Mouse (Mus musculus) forebrain, postnatal 0 days (tissue): ENCODE results near the gene Tacc2. TPM values are rescaled to one million over a fixed set of nuclear protein-coding genes. Genes with fewer than 3 reads are reported as not detected.

Experiments
- ATAC-seq: fragments of 200-750 bp; cut with Nextera tagmentation; 2 replicates; pipeline ENCODE4 v1.8.0; 2017; ENCODE audit warnings: mild to moderate bottlenecking, moderate library complexity
- DNase-seq: peaks from one replicate; pipeline ENCODE4 v3.0.0-alpha.2; 2015
- H3K27ac ChIP-seq: fragments of 300-500 bp; sonication (generic); 2 replicates; pipeline ENCODE4 v1.5.1; 2014; ENCODE audit warnings: low read depth, mild to moderate bottlenecking, antibody characterized with exemption, low read length, moderate library complexity, mixed read lengths
- H3K27me3 ChIP-seq: fragments of 300-500 bp; sonication (generic); 2 replicates; pipeline ENCODE4 v1.6.1; 2014; ENCODE audit warnings: mild to moderate bottlenecking, low read length, mixed read lengths; ENCODE audit not compliant: insufficient read depth
- H3K36me3 ChIP-seq: fragments of 300-500 bp; sonication (generic); 2 replicates; pipeline ENCODE4 v1.6.1; 2014; ENCODE audit warnings: mild to moderate bottlenecking, moderate library complexity; ENCODE audit not compliant: insufficient read depth
- H3K4me1 ChIP-seq: fragments of 300-500 bp; sonication (generic); 2 replicates; pipeline ENCODE4 v1.6.1; 2014; ENCODE audit warnings: antibody characterized with exemption; ENCODE audit not compliant: insufficient read depth
- H3K4me2 ChIP-seq: fragments of 300-500 bp; sonication (generic); 2 replicates; pipeline ENCODE4 v1.6.1; 2014; ENCODE audit warnings: low read depth, mild to moderate bottlenecking, moderate library complexity
- H3K4me3 ChIP-seq: fragments of 300-500 bp; sonication (generic); 2 replicates; pipeline ENCODE4 v1.5.1; 2014; ENCODE audit warnings: low read depth, low read length, mixed read lengths
- H3K9ac ChIP-seq: fragments of 300-500 bp; sonication (generic); 2 replicates; pipeline ENCODE4 v1.6.1; 2014; ENCODE audit warnings: mild to moderate bottlenecking
- H3K9me3 ChIP-seq: fragments of 300-500 bp; sonication (generic); 2 replicates; pipeline ENCODE4 v1.6.1; 2016; ENCODE audit warnings: low read length
- CTCF ChIP-seq: sonication (generic); IDR thresholded peaks from 2 replicates; pipeline ENCODE4 v1.5.1; 2016; ENCODE audit warnings: antibody characterized with exemption, control low read depth, low read depth
- WGBS: fragments of 180-500 bp; shearing (Covaris S2); extraction: QIAGEN DNeasy Blood & Tissue Kit; methylation state at CpG from one replicate; pipeline ENCODE4 v1.1.7; 2014; 5-methylcytosine and 5-hydroxymethylcytosine counted together
- polyA plus RNA-seq: library from polyadenylated mRNA; unstranded; fragments of >200 nt; fragmentation: Nextera tagmentation; extraction: Ambion mirVana; gene quantifications from 2 replicates; pipeline ENCODE4 v1.2.1, GENCODE M21; 2015
- total RNA-seq: library from RNA; depleted of rRNA; stranded (reverse); fragments of >200 nt; gene quantifications from 2 replicates; pipeline ENCODE4 v1.2.3, GENCODE M21; 2014

Tacc2 gene
- total and polyA plus RNA-seq, 2 experiments from 2014 or later: 54.1 to 60.9 TPM

GRCm38 (mm10) chr7:130629999-130630398 is 52.8 kb downstream of the Tacc2 start:
- H3K27me3 ChIP-seq: no peaks in the 10 kb centered on the region
- no peak for TF ChIP-seq CTCF
- ATAC-seq (no peak), DNase-seq (no peak)
- no peak overlapping the region for H3K27ac ChIP-seq
- H3K9me3 ChIP-seq: no peaks in the 10 kb centered on the region
- no peak overlapping the region for H3K9ac ChIP-seq
- H3K4me2 ChIP-seq: no peak overlapping the region
- H3K4me1 ChIP-seq: no peaks in the 10 kb centered on the region
- H3K4me3 ChIP-seq: no peak overlapping the region
- no peaks in the 10 kb centered on the region for H3K36me3 ChIP-seq
- 90% methylated on average over 7 of the region's 7 CpGs for WGBS

GRCm38 (mm10) chr7:130630956-130631355 is 53.7 kb downstream of the Tacc2 start:
- no peak overlapping the region for H3K4me2 ChIP-seq
- ATAC-seq (no peak), DNase-seq (no peak)
- no peaks in the 10 kb centered on the region for H3K9me3 ChIP-seq
- H3K36me3 ChIP-seq: no peaks in the 10 kb centered on the region
- TF ChIP-seq CTCF: no peak
- H3K27ac ChIP-seq: no peak overlapping the region
- no peak overlapping the region for H3K9ac ChIP-seq
- WGBS: 95% methylated on average over 3 of the region's 3 CpGs
- no peaks in the 10 kb centered on the region for H3K27me3 ChIP-seq
- H3K4me3 ChIP-seq: no peak overlapping the region
- no peaks in the 10 kb centered on the region for H3K4me1 ChIP-seq

GRCm38 (mm10) chr7:130631553-130632378 is 54.5 kb downstream of the Tacc2 start:
- no peaks in the 10 kb centered on the region for H3K9me3 ChIP-seq
- no peaks in the 10 kb centered on the region for H3K4me1 ChIP-seq
- ATAC-seq (no peak), DNase-seq (peak; percentile 17)
- H3K27me3 ChIP-seq: no peaks in the 10 kb centered on the region
- TF ChIP-seq CTCF: no peak; the same call in 1 of the 2 replicates
- H3K4me3 ChIP-seq: no peak overlapping the region
- no peak overlapping the region for H3K9ac ChIP-seq
- H3K27ac ChIP-seq: no peak overlapping the region
- 56% methylated on average over 22 of the region's 22 CpGs for WGBS
- H3K36me3 ChIP-seq: no peaks in the 10 kb centered on the region
- no peak overlapping the region for H3K4me2 ChIP-seq

GRCm38 (mm10) chr7:130632379-130632732 is 55.1 kb downstream of the Tacc2 start:
- H3K4me3 ChIP-seq: no peak overlapping the region
- H3K9ac ChIP-seq: no peak overlapping the region
- H3K9me3 ChIP-seq: no peaks in the 10 kb centered on the region
- DNase-seq (no peak), ATAC-seq (no peak)
- no peaks in the 10 kb centered on the region for H3K27me3 ChIP-seq
- 92% methylated on average over 5 of the region's 5 CpGs for WGBS
- no peaks in the 10 kb centered on the region for H3K36me3 ChIP-seq
- no peak overlapping the region for H3K27ac ChIP-seq
- no peak for TF ChIP-seq CTCF
- H3K4me2 ChIP-seq: no peak overlapping the region
- no peaks in the 10 kb centered on the region for H3K4me1 ChIP-seq

GRCm38 (mm10) chr7:130634259-130634871 is 57.1 kb downstream of the Tacc2 start:
- no peaks in the 10 kb centered on the region for H3K4me1 ChIP-seq
- no peak overlapping the region for H3K4me3 ChIP-seq
- no peak for TF ChIP-seq CTCF
- no peak for DNase-seq
- H3K4me2 ChIP-seq: no peak overlapping the region
- 88% methylated on average over 4 of the region's 4 CpGs for WGBS
- no peaks in the 10 kb centered on the region for H3K9me3 ChIP-seq
- H3K27me3 ChIP-seq: no peaks in the 10 kb centered on the region
- no peak overlapping the region for H3K9ac ChIP-seq
- no peaks in the 10 kb centered on the region for H3K36me3 ChIP-seq
- H3K27ac ChIP-seq: no peak overlapping the region
- ATAC-seq: no peak

- 65% methylated on average over 7 of the region's 7 CpGs for WGBS
- ATAC-seq (no peak), DNase-seq (no peak)
- Histone ChIP-seq H3K4me3 (no peak overlapping the region), H3K9ac (no peak overlapping the region), H3K27ac (no peak overlapping the region), H3K4me1 (no peaks in the 10 kb centered on the region), H3K4me2 (no peak overlapping the region), H3K36me3 (no peaks in the 10 kb centered on the region), H3K9me3 (no peaks in the 10 kb centered on the region), H3K27me3 (no peaks in the 10 kb centered on the region)
- no peak for TF ChIP-seq CTCF
These were observed 58.0 kb downstream of the Tacc2 start for GRCm38 (mm10) chr7:130635212-130635611.

DNA sequence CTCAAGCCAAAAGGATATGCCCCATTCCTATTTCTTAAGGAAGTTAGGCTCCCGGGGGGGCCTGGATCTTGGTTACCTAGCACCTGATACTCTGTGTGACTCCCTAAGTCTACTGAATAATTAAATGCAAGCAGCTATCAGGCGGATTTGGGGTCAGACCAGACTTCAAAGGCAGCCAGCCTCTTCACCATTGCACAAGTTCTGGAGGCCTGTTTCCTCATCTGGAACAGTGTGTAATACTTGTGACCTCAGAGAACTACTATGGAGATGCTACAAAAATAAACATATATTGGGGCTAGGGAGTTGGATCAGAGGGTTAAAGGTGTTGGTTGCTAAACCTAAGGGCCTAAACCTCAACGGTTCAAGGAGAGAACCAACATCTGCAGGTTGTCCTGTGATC is 59.0 kb downstream of the Tacc2 start:
- Histone ChIP-seq H3K27ac (no peak overlapping the region), H3K4me1 (no peaks in the 10 kb centered on the region), H3K9me3 (no peaks in the 10 kb centered on the region), H3K9ac (no peak overlapping the region), H3K36me3 (no peaks in the 10 kb centered on the region), H3K27me3 (no peaks in the 10 kb centered on the region), H3K4me3 (no peak overlapping the region), H3K4me2 (no peak overlapping the region)
- DNase-seq (no peak), ATAC-seq (no peak)
- 85% methylated on average over 3 of the region's 3 CpGs for WGBS
- no peak for TF ChIP-seq CTCF
